Mouse (Mus musculus): ENCODE results near the gene Fancd2. TPM values are rescaled to one million over a fixed set of nuclear protein-coding genes. Genes with fewer than 3 reads are reported as not detected.

Gene Fancd2
- polyA plus RNA-seq, 1 experiment: 13.3 TPM

DNA sequence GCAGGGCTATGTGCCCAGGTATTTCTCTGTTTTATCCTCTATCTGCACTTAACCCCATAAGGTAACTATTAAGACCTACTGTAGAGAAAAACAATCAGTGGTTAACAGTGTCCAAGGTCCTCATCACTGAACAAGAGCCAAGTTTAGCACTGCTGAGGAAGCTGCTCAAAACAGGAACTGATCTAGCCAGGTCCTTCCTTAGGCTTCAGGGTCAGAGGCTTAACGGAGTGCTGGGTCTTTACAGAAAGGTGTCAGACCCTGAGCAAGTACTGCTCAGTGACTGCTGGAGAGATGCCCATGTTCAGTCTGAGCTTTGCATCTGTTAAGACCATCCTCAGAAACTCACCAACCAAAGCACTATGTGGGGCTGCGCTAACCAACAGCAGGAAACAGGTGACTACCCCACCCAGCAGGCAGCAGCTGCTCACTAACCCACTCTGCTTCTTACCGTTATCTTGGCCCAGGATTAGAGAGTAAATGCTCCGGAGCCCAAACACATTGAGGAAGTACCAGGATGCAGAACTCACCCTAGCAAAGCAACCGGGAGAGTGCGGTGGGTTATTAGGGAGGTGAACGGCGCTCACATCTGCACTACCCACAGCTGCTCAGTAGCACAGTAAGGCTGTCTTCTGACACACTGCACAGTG is 13.9 kb upstream of the Fancd2 start:
- Histone ChIP-seq H3K27ac (ENCODE audit: control insufficient read depth, insufficient read depth, low read length) (peak overlapping the region; percentile 94), H3K27me3 (ENCODE audit: control insufficient read depth, insufficient read depth, low read length) (no peaks in the 10 kb centered on the region), H3K4me1 (replicated peaks; ENCODE audit: control insufficient read depth, insufficient read depth, low read length) (peaks cover 20% of the 10 kb centered on the region), H3K36me3 (ENCODE audit: control insufficient read depth, insufficient read depth, low read length) (peaks cover 70% of the 10 kb centered on the region), H3K4me3 (ENCODE audit: control insufficient read depth, insufficient read depth, low read length) (peak overlapping the region; percentile 3; the same call in 1 of the 2 replicates)
- 4% methylated on average over 8 of the region's 8 CpGs for WGBS
- no peak for TF ChIP-seq CTCF (IDR thresholded peaks at IDR 0.05; ENCODE audit: borderline replicate concordance, control insufficient read depth, extremely low read depth, insufficient read depth, low read length, poor library complexity)
- DNase-seq: peak; percentile 55

DNA sequence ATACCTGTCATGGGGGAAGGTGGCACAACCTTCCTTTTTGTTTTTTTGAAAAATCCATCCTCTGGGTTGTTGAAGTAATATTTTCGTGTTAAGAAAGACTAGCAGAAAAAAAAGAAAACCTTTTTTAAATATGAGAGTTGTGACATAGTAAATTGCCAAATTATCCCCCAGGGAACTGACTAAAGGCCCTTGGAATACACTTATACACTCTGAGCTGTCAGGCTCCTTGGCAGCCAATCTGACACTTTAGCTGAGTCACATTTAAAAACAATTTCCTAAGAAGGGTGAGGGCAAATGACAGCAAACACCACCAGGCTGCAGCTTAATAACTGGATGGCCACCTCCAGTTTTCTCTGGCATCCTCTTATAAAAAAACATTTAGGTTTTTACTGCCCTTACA is 9.2 kb upstream of the Fancd2 start:
- DNase-seq: no peak
- peaks cover 42% of the 10 kb centered on the region for H3K36me3 ChIP-seq (ENCODE audit: control insufficient read depth, insufficient read depth, low read length)
- no peak overlapping the region for H3K4me3 ChIP-seq (ENCODE audit: control insufficient read depth, insufficient read depth, low read length)
- no peak overlapping the region for H3K27ac ChIP-seq (ENCODE audit: control insufficient read depth, insufficient read depth, low read length)
- no peaks in the 10 kb centered on the region for H3K27me3 ChIP-seq (ENCODE audit: control insufficient read depth, insufficient read depth, low read length)
- peaks cover 12% of the 10 kb centered on the region for H3K4me1 ChIP-seq (replicated peaks; ENCODE audit: control insufficient read depth, insufficient read depth, low read length)
- TF ChIP-seq POLR2A (IDR thresholded peaks at IDR 0.05; ENCODE audit: control insufficient read depth, extremely low read depth, insufficient read depth, low read length, poor library complexity): no peak
- no peak for TF ChIP-seq CTCF (IDR thresholded peaks at IDR 0.05; ENCODE audit: borderline replicate concordance, control insufficient read depth, extremely low read depth, insufficient read depth, low read length, poor library complexity)
- 90% methylated on average over 1 of the region's 1 CpGs for whole genome bisulfite sequencing

DNA sequence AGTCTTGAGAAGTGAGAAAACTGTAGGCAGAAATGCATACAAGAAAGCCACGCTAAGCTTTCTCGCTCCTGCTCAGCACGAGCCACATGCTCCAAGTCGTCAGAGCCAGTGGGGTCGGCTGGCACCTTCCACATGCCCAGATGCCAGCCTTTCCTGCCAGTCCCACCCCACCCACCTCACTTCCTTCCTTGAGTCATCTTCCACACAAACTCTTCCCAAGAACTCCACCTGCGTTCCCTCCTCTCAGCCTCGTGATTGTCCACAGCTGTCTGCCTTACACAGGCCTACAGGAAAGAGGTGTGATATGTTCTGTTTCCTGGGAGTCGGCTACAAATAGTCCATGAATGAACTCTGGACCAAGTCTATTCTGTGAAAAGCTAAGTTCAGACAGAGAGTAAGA is 8.1 kb upstream of the Fancd2 start:
- Histone ChIP-seq H3K27ac (ENCODE audit: control insufficient read depth, insufficient read depth, low read length) (no peak overlapping the region), H3K4me1 (replicated peaks; ENCODE audit: control insufficient read depth, insufficient read depth, low read length) (peaks cover 2% of the 10 kb centered on the region), H3K27me3 (ENCODE audit: control insufficient read depth, insufficient read depth, low read length) (no peaks in the 10 kb centered on the region), H3K36me3 (ENCODE audit: control insufficient read depth, insufficient read depth, low read length) (peaks cover 41% of the 10 kb centered on the region), H3K4me3 (ENCODE audit: control insufficient read depth, insufficient read depth, low read length) (no peak overlapping the region)
- no peak for DNase-seq
- WGBS: 54% methylated on average over 8 of the region's 8 CpGs
- no peak for TF ChIP-seq POLR2A (IDR thresholded peaks at IDR 0.05; ENCODE audit: control insufficient read depth, extremely low read depth, insufficient read depth, low read length, poor library complexity)
- no peak for TF ChIP-seq CTCF (IDR thresholded peaks at IDR 0.05; ENCODE audit: borderline replicate concordance, control insufficient read depth, extremely low read depth, insufficient read depth, low read length, poor library complexity)

DNA sequence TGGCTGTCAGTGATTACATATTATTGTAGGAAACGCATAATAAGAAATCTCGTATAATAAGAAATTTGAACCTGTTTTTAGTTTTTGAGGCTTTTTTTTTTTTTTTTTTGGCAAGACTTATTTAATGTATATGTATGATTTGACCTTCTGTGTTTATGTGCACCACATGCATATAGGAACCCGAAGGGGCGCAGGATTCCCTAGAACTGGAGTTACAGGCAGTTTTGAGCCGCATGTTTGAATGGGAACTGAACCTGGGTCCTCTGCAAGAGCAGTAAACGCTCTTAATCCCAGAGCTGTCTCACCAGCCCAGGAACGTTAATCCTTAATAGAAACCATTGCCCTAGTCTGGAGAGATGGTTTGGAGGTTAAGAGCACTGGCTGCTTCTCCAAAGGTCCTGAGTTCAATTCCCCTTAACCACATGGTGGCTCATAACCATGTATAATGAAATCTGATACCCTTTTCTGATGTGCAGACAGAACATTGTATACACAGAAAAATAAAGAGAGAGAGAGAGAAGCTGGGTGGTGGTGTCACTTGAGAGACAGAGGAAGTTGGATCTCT is 440 bp downstream of the Fancd2 start:
- Histone ChIP-seq H3K4me3 (ENCODE audit: control insufficient read depth, insufficient read depth, low read length) (peak overlapping the region; percentile 77), H3K36me3 (ENCODE audit: control insufficient read depth, insufficient read depth, low read length) (no peaks in the 10 kb centered on the region), H3K27me3 (ENCODE audit: control insufficient read depth, insufficient read depth, low read length) (no peaks in the 10 kb centered on the region), H3K4me1 (replicated peaks; ENCODE audit: control insufficient read depth, insufficient read depth, low read length) (peaks cover 11% of the 10 kb centered on the region), H3K27ac (ENCODE audit: control insufficient read depth, insufficient read depth, low read length) (no peak overlapping the region)
- TF ChIP-seq CTCF (IDR thresholded peaks at IDR 0.05; ENCODE audit: borderline replicate concordance, control insufficient read depth, extremely low read depth, insufficient read depth, low read length, poor library complexity) (no peak), POLR2A (IDR thresholded peaks at IDR 0.05; ENCODE audit: control insufficient read depth, extremely low read depth, insufficient read depth, low read length, poor library complexity) (no peak)
- WGBS: 9% methylated on average over 7 of the region's 7 CpGs
- DNase-seq: no peak

DNA sequence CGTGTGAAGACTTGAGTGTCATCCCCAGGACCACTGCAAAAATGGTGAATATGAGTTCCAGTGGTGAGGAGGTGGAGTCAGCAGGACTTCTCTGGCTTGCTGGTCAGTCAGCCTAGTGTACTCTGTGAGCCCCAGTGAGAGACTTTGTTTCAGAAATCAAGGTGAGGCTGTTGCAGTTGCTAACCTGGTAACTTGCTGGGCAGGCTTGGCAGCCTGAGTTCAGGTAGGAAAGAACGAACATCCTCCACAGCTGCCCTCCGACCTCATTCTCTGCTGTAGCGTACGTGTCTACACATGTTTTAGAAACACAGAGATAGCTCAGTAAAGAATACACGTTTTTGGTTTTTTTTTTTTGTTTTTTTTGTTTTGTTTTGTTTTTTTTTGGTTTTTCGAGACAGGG is 3.4 kb downstream of the Fancd2 start:
- Histone ChIP-seq H3K36me3 (ENCODE audit: control insufficient read depth, insufficient read depth, low read length) (no peaks in the 10 kb centered on the region), H3K4me1 (replicated peaks; ENCODE audit: control insufficient read depth, insufficient read depth, low read length) (peaks cover 9% of the 10 kb centered on the region), H3K27me3 (ENCODE audit: control insufficient read depth, insufficient read depth, low read length) (no peaks in the 10 kb centered on the region), H3K4me3 (ENCODE audit: control insufficient read depth, insufficient read depth, low read length) (no peak overlapping the region), H3K27ac (ENCODE audit: control insufficient read depth, insufficient read depth, low read length) (no peak overlapping the region)
- DNase-seq: no peak
- TF ChIP-seq POLR2A (IDR thresholded peaks at IDR 0.05; ENCODE audit: control insufficient read depth, extremely low read depth, insufficient read depth, low read length, poor library complexity) (no peak), CTCF (IDR thresholded peaks at IDR 0.05; ENCODE audit: borderline replicate concordance, control insufficient read depth, extremely low read depth, insufficient read depth, low read length, poor library complexity) (no peak)
- WGBS: 91% methylated on average over 7 of the region's 7 CpGs

DNA sequence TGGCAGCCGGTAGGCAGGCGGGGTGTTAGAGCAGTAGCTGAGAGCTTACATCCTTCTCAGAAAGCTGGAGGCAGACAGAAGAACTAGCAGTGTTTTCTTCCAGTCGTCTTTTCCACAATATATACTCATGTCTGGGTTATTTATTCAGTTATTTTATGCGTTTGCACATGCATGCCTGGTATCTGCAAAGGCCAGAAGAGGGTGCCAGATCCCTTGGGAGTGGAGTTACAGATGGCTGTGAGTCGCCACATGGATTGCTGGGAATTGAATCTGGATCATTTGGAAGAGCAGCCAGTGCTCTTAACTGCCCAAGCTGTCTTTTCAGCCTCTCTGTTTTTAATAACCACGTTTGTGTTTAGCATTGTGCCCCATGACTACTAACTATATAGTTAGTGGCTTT is 10.1 kb downstream of the Fancd2 start:
- H3K27ac ChIP-seq (ENCODE audit: control insufficient read depth, insufficient read depth, low read length): no peak overlapping the region
- TF ChIP-seq POLR2A (IDR thresholded peaks at IDR 0.05; ENCODE audit: control insufficient read depth, extremely low read depth, insufficient read depth, low read length, poor library complexity): no peak
- TF ChIP-seq CTCF (IDR thresholded peaks at IDR 0.05; ENCODE audit: borderline replicate concordance, control insufficient read depth, extremely low read depth, insufficient read depth, low read length, poor library complexity): no peak
- H3K4me1 ChIP-seq (replicated peaks; ENCODE audit: control insufficient read depth, insufficient read depth, low read length): no peaks in the 10 kb centered on the region
- 91% methylated on average over 6 of the region's 6 CpGs for WGBS
- H3K27me3 ChIP-seq (ENCODE audit: control insufficient read depth, insufficient read depth, low read length): no peaks in the 10 kb centered on the region
- no peaks in the 10 kb centered on the region for H3K36me3 ChIP-seq (ENCODE audit: control insufficient read depth, insufficient read depth, low read length)
- H3K4me3 ChIP-seq (ENCODE audit: control insufficient read depth, insufficient read depth, low read length): no peak overlapping the region
- DNase-seq: no peak

Data from thymus, adult 2 months (tissue).